Mouse (Mus musculus) heart, embryonic 11.5 days (tissue): ENCODE measurements around the gene Pde4d. TPM values are rescaled to one million over a fixed set of nuclear protein-coding genes. Genes with fewer than 3 reads are reported as not detected.

ENCODE experiments used
- ATAC-seq: fragments of 200-750 bp; cut with Nextera tagmentation; replicated peaks from 2 replicates; pipeline ENCODE4 v1.8.0; 2017; ENCODE audit warnings: moderate library complexity; ENCODE audit not compliant: insufficient number of reproducible peaks, low FRiP score, low TSS enrichment
- H3K27ac ChIP-seq: fragments of 300-500 bp; sonication (generic); 2 replicates; pipeline ENCODE4 v1.5.1; 2014; ENCODE audit warnings: mild to moderate bottlenecking, low read depth, low read length
- H3K27me3 ChIP-seq: fragments of 300-500 bp; sonication (generic); 2 replicates; pipeline ENCODE4 v1.6.1; 2014; ENCODE audit warnings: mild to moderate bottlenecking, low read length, mixed read lengths; ENCODE audit not compliant: control insufficient read depth, insufficient read depth
- H3K36me3 ChIP-seq: fragments of 300-500 bp; sonication (generic); 2 replicates; pipeline ENCODE4 v1.6.1; 2014; ENCODE audit warnings: mild to moderate bottlenecking, low read length, moderate library complexity, mixed read lengths; ENCODE audit not compliant: control insufficient read depth, insufficient read depth
- H3K4me1 ChIP-seq: fragments of 300-500 bp; sonication (generic); 2 replicates; pipeline ENCODE4 v1.6.1; 2014; ENCODE audit warnings: low read length; ENCODE audit not compliant: control insufficient read depth, insufficient read depth
- H3K4me2 ChIP-seq: fragments of 300-500 bp; sonication (generic); 2 replicates; pipeline ENCODE4 v1.6.1; 2014; ENCODE audit warnings: mild to moderate bottlenecking, moderate library complexity
- H3K4me3 ChIP-seq: fragments of 300-500 bp; sonication (generic); 2 replicates; pipeline ENCODE4 v1.5.1; 2014; ENCODE audit warnings: low read depth, low read length
- H3K9ac ChIP-seq: fragments of 300-500 bp; sonication (generic); 2 replicates; pipeline ENCODE4 v1.6.1; 2014; ENCODE audit warnings: mild to moderate bottlenecking, low read depth, low read length, moderate library complexity
- H3K9me3 ChIP-seq: fragments of 300-500 bp; sonication (generic); replicated peaks from 2 replicates; pipeline ENCODE4 v1.6.1; 2016; ENCODE audit warnings: low read length; ENCODE audit not compliant: control insufficient read depth
- WGBS: fragments of 180-500 bp; shearing (Covaris S2); extraction: QIAGEN DNeasy Blood & Tissue Kit; methylation state at CpG from one replicate; pipeline ENCODE4 v1.1.7; 2014; ENCODE audit not compliant: insufficient replicate concordance; 5-methylcytosine and 5-hydroxymethylcytosine counted together
- polyA plus RNA-seq: library from polyadenylated mRNA; unstranded; fragments of >200 nt; fragmentation: Nextera tagmentation; extraction: Ambion mirVana; gene quantifications from 2 replicates; pipeline ENCODE4 v1.2.1, GENCODE M21; 2014

Pde4d gene
- polyA plus RNA-seq, 1 experiment from 2014 or later, result 27.8 TPM

- no peaks in the 10 kb centered on the region for H3K4me1 ChIP-seq
- H3K36me3 ChIP-seq, result no peaks in the 10 kb centered on the region
- H3K4me2 ChIP-seq, result no peak overlapping the region
- H3K27ac ChIP-seq, result no peak overlapping the region
- H3K9me3 ChIP-seq, result no peaks in the 10 kb centered on the region
- 59% methylated on average over 3 of the region's 3 CpGs for WGBS
- H3K4me3 ChIP-seq, result no peak overlapping the region
- no peak for ATAC-seq
- H3K9ac ChIP-seq, result no peak overlapping the region
- no peaks in the 10 kb centered on the region for H3K27me3 ChIP-seq
Measured at GRCm38 (mm10) chr13:109158703-109159102, 709.0 kb downstream of the Pde4d start.

GRCm38 (mm10) chr13:109168556-109169334, 719.0 kb downstream of the Pde4d start:
- H3K9me3 ChIP-seq, result no peaks in the 10 kb centered on the region
- H3K36me3 ChIP-seq, result no peaks in the 10 kb centered on the region
- 87% methylated on average over 9 of the region's 9 CpGs for WGBS
- no peak for ATAC-seq
- no peak overlapping the region for H3K4me3 ChIP-seq
- H3K9ac ChIP-seq, result no peak overlapping the region
- no peak overlapping the region for H3K4me2 ChIP-seq
- no peaks in the 10 kb centered on the region for H3K27me3 ChIP-seq
- H3K4me1 ChIP-seq, result no peaks in the 10 kb centered on the region
- no peak overlapping the region for H3K27ac ChIP-seq

GRCm38 (mm10) chr13:109169335-109169606, 719.5 kb downstream of the Pde4d start:
- Histone ChIP-seq H3K9ac (no peak overlapping the region), H3K9me3 (no peaks in the 10 kb centered on the region), H3K27ac (no peak overlapping the region), H3K27me3 (no peaks in the 10 kb centered on the region), H3K4me2 (no peak overlapping the region), H3K36me3 (no peaks in the 10 kb centered on the region), H3K4me1 (no peaks in the 10 kb centered on the region), H3K4me3 (no peak overlapping the region)
- 84% methylated on average over 2 of the region's 2 CpGs for WGBS
- ATAC-seq, result no peak

GRCm38 (mm10) chr13:109171688-109172087, 721.9 kb downstream of the Pde4d start:
- no peaks in the 10 kb centered on the region for H3K27me3 ChIP-seq
- H3K4me2 ChIP-seq, result no peak overlapping the region
- H3K4me1 ChIP-seq, result no peaks in the 10 kb centered on the region
- 76% methylated on average over 7 of the region's 7 CpGs for WGBS
- no peak overlapping the region for H3K4me3 ChIP-seq
- no peak overlapping the region for H3K27ac ChIP-seq
- no peak overlapping the region for H3K9ac ChIP-seq
- no peaks in the 10 kb centered on the region for H3K9me3 ChIP-seq
- H3K36me3 ChIP-seq, result no peaks in the 10 kb centered on the region
- ATAC-seq, result no peak

GRCm38 (mm10) chr13:109175281-109175680, 725.5 kb downstream of the Pde4d start:
- no peak overlapping the region for H3K27ac ChIP-seq
- no peaks in the 10 kb centered on the region for H3K36me3 ChIP-seq
- no peak for ATAC-seq
- H3K27me3 ChIP-seq, result no peaks in the 10 kb centered on the region
- H3K9ac ChIP-seq, result no peak overlapping the region
- H3K9me3 ChIP-seq, result no peaks in the 10 kb centered on the region
- WGBS, result 75% methylated on average over 6 of the region's 6 CpGs
- no peak overlapping the region for H3K4me2 ChIP-seq
- H3K4me3 ChIP-seq, result no peak overlapping the region
- no peaks in the 10 kb centered on the region for H3K4me1 ChIP-seq

- no peaks in the 10 kb centered on the region for H3K4me1 ChIP-seq
- H3K27me3 ChIP-seq, result no peaks in the 10 kb centered on the region
- WGBS, result 73% methylated on average over 11 of the region's 11 CpGs
- H3K36me3 ChIP-seq, result no peaks in the 10 kb centered on the region
- H3K4me3 ChIP-seq, result no peak overlapping the region
- H3K27ac ChIP-seq, result no peak overlapping the region
- H3K9me3 ChIP-seq, result no peaks in the 10 kb centered on the region
- ATAC-seq, result no peak
- H3K4me2 ChIP-seq, result no peak overlapping the region
- H3K9ac ChIP-seq, result no peak overlapping the region
Measured at GRCm38 (mm10) chr13:109175852-109176621, 726.3 kb downstream of the Pde4d start.

GRCm38 (mm10) chr13:109181363-109181762, 731.6 kb downstream of the Pde4d start:
- H3K9me3 ChIP-seq, result no peaks in the 10 kb centered on the region

GRCm38 (mm10) chr13:109190652-109191051, 740.9 kb downstream of the Pde4d start:
- Histone ChIP-seq H3K36me3 (no peaks in the 10 kb centered on the region), H3K4me2 (no peak overlapping the region), H3K27ac (no peak overlapping the region), H3K9ac (no peak overlapping the region), H3K27me3 (no peaks in the 10 kb centered on the region), H3K4me3 (no peak overlapping the region), H3K4me1 (no peaks in the 10 kb centered on the region), H3K9me3 (no peaks in the 10 kb centered on the region)
- no peak for ATAC-seq
- 74% methylated on average over 4 of the region's 4 CpGs for WGBS

More at GRCm38 (mm10) chr13:109181363-109181762, 731.6 kb downstream of the Pde4d start:
- H3K27ac ChIP-seq, result no peak overlapping the region
- no peak for ATAC-seq
- H3K4me1 ChIP-seq, result no peaks in the 10 kb centered on the region
- H3K4me2 ChIP-seq, result no peak overlapping the region
- 82% methylated on average over 6 of the region's 6 CpGs for WGBS
- no peak overlapping the region for H3K4me3 ChIP-seq
- H3K9ac ChIP-seq, result no peak overlapping the region
- no peaks in the 10 kb centered on the region for H3K36me3 ChIP-seq
- no peaks in the 10 kb centered on the region for H3K27me3 ChIP-seq
